Mouse (Mus musculus) erythroblast, adult 5-6 weeks (primary cell): Measurements from ENCODE around the gene Mon1a. TPM values are rescaled to one million over a fixed set of nuclear protein-coding genes. Genes with fewer than 3 reads are reported as not detected.

Source experiments
- ATAC-seq: replicated peaks from 2 replicates; pipeline ENCODE4 v1.8.0; 2016; ENCODE audit warnings: moderate number of reproducible peaks, mild to moderate bottlenecking, moderate TSS enrichment, inconsistent platforms; ENCODE audit not compliant: poor library complexity, low FRiP score, severe bottlenecking
- total RNA-seq, 2 experiments: library from RNA; stranded (forward) in 1 of 2; stranded (reverse) in 1 of 2; fragments of 150-400 nt in 1 of 2; fragments of 200-764, 138-1000 nt in 1 of 2; gene quantifications; 2 replicates each; pipeline versions ENCODE4 v1.2.3 to v1.2.4; 2015 to 2017; ENCODE audit warnings: low replicate concordance in 2 of 2

Gene Mon1a
- total RNA-seq, 2 experiments from 2014 or later, result 2.7 to 4.4 TPM

DNA sequence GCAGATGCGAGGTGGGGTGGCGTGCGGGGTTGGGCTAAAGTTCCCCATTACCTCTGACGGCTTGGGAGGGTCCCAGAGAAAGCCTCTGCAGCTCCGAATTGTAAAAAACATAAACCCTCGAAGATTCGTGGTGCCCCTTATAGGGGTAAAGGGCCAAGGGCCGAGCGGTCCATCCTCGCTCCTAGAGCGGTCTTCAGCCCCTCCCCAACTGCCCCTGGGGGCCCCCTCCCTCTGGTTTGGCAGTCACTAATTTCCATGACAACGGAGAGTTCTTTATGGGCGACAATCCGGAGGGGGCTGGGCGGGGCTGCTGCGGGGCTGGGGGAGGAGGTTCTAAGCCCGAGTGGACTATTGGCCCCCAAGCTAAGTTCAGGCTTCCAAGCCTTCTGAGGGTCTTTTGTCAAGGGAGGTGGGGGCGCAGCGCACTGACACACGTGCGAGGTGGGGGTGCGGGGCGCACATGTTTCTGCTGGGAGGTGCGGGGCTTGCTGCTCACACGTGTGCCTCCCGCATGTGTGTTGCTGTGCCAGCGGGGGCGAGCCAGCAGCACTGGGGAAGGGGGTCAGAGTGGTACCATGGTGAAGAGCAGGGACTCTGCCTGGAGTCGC lies 48.4 kb downstream of the Mon1a start:
- ATAC-seq, result no peak

DNA sequence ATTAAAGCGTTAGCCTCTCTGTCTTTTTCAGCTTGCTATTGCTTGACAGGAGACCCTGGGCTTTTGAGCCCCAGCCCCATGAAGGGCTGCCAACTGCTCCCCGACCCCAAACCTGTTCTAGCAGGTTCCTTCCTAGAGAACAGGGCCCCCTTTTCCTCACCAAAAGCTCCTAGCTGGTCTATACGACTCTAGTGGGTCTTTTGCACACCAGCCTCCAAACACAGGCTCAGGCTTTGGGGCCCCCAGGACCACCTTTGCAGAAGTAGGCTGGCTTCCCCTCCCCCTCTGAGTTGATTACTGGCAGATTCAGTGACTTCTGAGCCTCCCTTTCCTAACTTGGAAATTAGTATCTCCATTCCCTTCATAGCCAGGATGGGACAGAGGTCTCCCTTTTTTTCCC lies 48.9 kb downstream of the Mon1a start:
- no peak for ATAC-seq

DNA sequence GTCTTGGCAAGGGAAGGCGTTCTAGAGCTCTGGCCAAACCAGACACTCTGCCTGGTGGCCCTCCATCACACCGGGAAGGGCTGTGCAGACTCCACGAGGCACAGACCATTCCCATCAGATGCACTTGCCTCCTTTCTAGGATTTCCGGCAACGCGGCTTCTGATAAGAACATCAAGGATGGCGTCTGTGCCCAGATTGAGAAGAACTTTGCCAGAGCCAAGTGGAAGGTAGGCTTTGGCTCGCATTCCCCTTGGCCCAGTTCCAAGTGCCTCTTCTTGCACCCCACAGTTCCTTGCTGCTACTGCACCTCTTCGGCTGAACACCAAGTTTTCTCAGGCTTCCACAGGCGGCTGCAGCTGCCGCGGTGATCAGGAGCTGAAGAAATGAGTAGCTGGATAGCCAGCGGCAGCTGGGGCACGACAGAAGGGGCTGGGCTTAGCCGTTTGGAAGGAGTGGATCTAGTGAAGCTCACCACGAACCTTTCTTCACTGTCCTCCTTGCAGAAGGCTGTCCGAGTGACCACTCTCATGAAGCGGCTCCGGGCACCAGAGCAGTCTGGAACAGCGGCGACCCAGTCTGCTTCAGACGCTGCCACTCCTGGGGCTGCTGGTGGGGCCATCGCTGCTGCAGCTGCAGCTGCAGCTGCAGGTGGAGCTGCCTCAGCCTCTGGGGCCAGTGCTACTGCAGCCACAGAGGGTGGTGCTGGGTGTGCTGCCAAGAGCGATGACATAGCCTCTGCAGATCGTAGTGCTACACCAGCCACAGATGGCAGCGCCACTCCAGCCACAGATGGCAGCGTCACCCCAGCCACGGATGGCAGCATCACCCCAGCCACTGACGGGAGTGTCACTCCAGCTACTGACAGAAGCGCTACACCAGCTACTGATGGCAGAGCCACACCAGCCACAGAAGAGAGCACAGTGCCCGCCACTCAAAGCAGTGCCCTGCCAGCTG lies 59.6 kb downstream of the Mon1a start:
- ATAC-seq, result peak; percentile 50

DNA sequence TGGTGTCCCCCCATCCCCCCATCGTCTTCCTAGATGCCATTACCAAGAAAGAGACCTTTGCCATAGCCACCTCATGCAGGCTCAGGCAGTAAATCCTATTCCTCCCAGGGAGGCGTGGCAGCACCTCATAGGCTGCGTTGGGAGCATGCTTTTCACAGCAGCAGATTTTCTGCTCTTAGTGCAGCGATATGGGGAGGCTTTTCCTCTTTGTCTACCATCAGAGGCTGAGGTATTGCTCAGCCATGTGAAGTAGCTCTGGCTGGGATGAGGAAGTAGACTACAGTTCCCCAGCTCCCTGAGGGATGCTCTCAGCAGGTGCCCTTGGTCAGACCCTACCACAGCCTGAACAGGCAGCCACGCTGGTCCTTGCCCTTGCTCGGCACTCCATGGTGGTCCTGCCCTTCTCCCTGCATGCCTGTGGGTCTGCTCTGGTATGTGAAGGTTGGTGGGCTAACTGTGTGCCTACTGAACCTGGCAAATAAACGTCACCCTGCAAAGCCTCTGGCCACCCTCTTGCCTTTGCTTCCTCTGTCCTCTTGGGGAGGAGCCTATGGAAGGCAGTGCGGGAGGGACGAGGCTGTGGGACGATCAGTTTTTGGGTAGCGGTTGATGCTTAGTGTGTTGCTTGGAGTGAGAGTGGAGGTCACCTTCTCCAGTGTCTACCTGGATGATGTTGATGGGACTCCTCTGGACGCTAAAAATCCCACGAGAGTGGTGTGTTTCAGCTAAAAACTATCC lies 61.4 kb downstream of the Mon1a start:
- ATAC-seq, result no peak

DNA sequence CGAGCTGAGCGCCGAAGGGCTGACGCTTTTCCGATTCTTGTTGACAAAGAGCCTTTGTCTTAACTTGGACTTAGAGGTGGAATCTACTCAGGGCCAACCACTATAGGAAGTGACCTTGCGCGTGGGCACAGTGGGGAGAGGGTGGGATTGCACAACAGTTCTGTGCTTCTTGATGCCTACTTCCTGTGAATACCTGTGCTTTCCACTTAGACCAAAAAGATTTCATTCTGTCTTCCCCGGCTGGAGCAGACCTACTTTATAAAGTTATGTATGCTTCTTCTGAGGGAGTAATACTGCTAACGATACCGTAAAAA lies 61.9 kb downstream of the Mon1a start, which contains the start of gene Traip:
Gene Traip (plus strand): TSS at position 215 of the 314 bp plus-strand sequence.
- no peak for ATAC-seq

DNA sequence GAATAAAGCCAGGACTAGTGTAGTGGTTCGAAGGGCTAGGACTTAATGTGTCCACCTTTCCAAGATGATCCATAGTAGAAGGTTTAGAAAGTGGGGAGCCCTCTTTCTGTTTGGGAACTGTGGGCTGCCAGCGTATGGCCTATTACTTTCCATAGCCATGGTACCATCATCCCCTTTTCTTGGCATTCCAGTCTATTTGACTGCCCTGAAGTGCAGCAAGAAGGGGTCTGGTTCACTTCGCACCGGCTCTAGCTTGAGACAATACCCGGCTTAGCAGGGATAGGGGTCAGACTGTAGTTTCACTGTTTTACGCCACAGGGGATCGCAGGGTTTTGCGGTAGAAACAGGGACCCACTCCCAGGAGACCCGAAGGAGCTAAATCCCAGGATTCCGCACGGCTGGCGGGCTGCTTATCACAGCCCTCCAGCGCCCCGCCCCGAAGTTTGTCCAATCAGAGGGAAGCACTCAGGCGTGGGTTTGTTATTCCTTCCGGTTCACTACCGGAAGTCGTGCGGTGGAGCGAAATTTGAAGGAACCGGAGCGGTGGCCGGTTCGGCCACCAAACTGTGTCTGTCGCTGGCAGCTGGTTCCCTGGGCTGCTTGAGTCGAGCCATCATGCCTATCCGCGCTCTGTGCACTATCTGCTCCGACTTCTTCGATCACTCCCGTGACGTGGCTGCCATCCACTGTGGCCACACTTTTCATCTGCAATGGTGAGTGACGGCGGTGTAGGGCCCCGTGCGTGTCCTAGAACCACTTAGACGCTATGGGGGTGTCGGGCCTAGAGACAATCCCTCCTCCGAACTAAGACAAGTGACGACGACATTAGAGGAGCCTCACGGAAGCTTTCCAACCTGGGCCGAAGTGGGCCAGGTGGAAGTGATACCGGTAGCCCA lies 62.8 kb downstream of the Mon1a start:
- ATAC-seq, result peak; percentile 90

Other genes with a start within 250 kb of the Mon1a start
- gene Slc38a3, start 218.6 kb upstream of the Mon1a start, total RNA-seq (2015; ENCODE audit: low replicate concordance), result not detected in 2 replicates
- not detected in 2 replicates for gene Slc38a3, start 218.6 kb upstream of the Mon1a start, total RNA-seq (2017; ENCODE audit: low replicate concordance)
- gene Gnat1, start 208.4 kb upstream of the Mon1a start, total RNA-seq (2015; ENCODE audit: low replicate concordance), result not detected in 2 replicates
- not detected in 2 replicates for gene Gnat1, start 208.4 kb upstream of the Mon1a start, total RNA-seq (2017; ENCODE audit: low replicate concordance)
- gene Sema3f, start 177.7 kb upstream of the Mon1a start, total RNA-seq (2015; ENCODE audit: low replicate concordance), result not detected in 2 replicates
- not detected in 2 replicates for gene Sema3f, start 177.7 kb upstream of the Mon1a start, total RNA-seq (2017; ENCODE audit: low replicate concordance)
- gene Rbm5, start 117.2 kb upstream of the Mon1a start, total RNA-seq (2015; ENCODE audit: low replicate concordance), result 204 and 296 TPM in 2 replicates
- 507 and 635 TPM in 2 replicates for gene Rbm5, start 117.2 kb upstream of the Mon1a start, total RNA-seq (2017; ENCODE audit: low replicate concordance)
- gene Rbm6, start 14.9 kb upstream of the Mon1a start, total RNA-seq (2015; ENCODE audit: low replicate concordance), result 29.5 and 31.3 TPM in 2 replicates
- gene Rbm6, start 14.9 kb upstream of the Mon1a start, total RNA-seq (2017; ENCODE audit: low replicate concordance), result 60.6 and 79.6 TPM in 2 replicates
- gene Mst1r, start 18.7 kb downstream of the Mon1a start, total RNA-seq (2015; ENCODE audit: low replicate concordance), result not detected in 2 replicates
- 0.43 TPM in 1 of 2 replicates, not detected in the other for gene Mst1r, start 18.7 kb downstream of the Mon1a start, total RNA-seq (2017; ENCODE audit: low replicate concordance)
- not detected in 2 replicates for gene Actl11, start 40.3 kb downstream of the Mon1a start, total RNA-seq (2015; ENCODE audit: low replicate concordance)
- gene Actl11, start 40.3 kb downstream of the Mon1a start, total RNA-seq (2017; ENCODE audit: low replicate concordance), result not detected in 2 replicates
- not detected in 2 replicates for gene Camkv, start 47.5 kb downstream of the Mon1a start, total RNA-seq (2015; ENCODE audit: low replicate concordance)
- not detected in 2 replicates for gene Camkv, start 47.5 kb downstream of the Mon1a start, total RNA-seq (2017; ENCODE audit: low replicate concordance)
- 2.5 and 4.4 TPM in 2 replicates for gene Traip, start 62.0 kb downstream of the Mon1a start, total RNA-seq (2015; ENCODE audit: low replicate concordance)
- gene Traip, start 62.0 kb downstream of the Mon1a start, total RNA-seq (2017; ENCODE audit: low replicate concordance), result 12.5 and 15.2 TPM in 2 replicates
- 392 and 403 TPM in 2 replicates for gene Uba7, start 87.4 kb downstream of the Mon1a start, total RNA-seq (2015; ENCODE audit: low replicate concordance)
- gene Uba7, start 87.4 kb downstream of the Mon1a start, total RNA-seq (2017; ENCODE audit: low replicate concordance), result 364 and 493 TPM in 2 replicates
- gene Gm20661, start 94.9 kb downstream of the Mon1a start, total RNA-seq (2015; ENCODE audit: low replicate concordance), result 0.96 and 4.4 TPM in 2 replicates
- gene Gm20661, start 94.9 kb downstream of the Mon1a start, total RNA-seq (2017; ENCODE audit: low replicate concordance), result 5.3 and 12.9 TPM in 2 replicates
- 11.1 and 32.3 TPM in 2 replicates for gene Inka1, start 97.7 kb downstream of the Mon1a start, total RNA-seq (2015; ENCODE audit: low replicate concordance)
- 16.3 and 18.1 TPM in 2 replicates for gene Inka1, start 97.7 kb downstream of the Mon1a start, total RNA-seq (2017; ENCODE audit: low replicate concordance)
- gene Cdhr4, start 104.3 kb downstream of the Mon1a start, total RNA-seq (2015; ENCODE audit: low replicate concordance), result 4.4 and 11.3 TPM in 2 replicates
- 2.5 and 17.0 TPM in 2 replicates for gene Cdhr4, start 104.3 kb downstream of the Mon1a start, total RNA-seq (2017; ENCODE audit: low replicate concordance)
- not detected in 2 replicates for gene Gm20662, start 108.2 kb downstream of the Mon1a start, total RNA-seq (2015; ENCODE audit: low replicate concordance)
- 2.5 and 16.9 TPM in 2 replicates for gene Gm20662, start 108.2 kb downstream of the Mon1a start, total RNA-seq (2017; ENCODE audit: low replicate concordance)
- gene Ip6k1, start 114.3 kb downstream of the Mon1a start, total RNA-seq (2015; ENCODE audit: low replicate concordance), result 146 and 206 TPM in 2 replicates
- gene Ip6k1, start 114.3 kb downstream of the Mon1a start, total RNA-seq (2017; ENCODE audit: low replicate concordance), result 245 and 289 TPM in 2 replicates
- 4.8 and 5.6 TPM in 2 replicates for gene Gmppb, start 161.1 kb downstream of the Mon1a start, total RNA-seq (2015; ENCODE audit: low replicate concordance)
- gene Gmppb, start 161.1 kb downstream of the Mon1a start, total RNA-seq (2017; ENCODE audit: low replicate concordance), result 4.1 and 7.8 TPM in 2 replicates
- gene Amigo3, start 165.0 kb downstream of the Mon1a start, total RNA-seq (2015; ENCODE audit: low replicate concordance), result 0.77 TPM in 1 of 2 replicates, not detected in the other
- 2.3 and 2.8 TPM in 2 replicates for gene Amigo3, start 165.0 kb downstream of the Mon1a start, total RNA-seq (2017; ENCODE audit: low replicate concordance)
- gene Mst1, start 192.3 kb downstream of the Mon1a start, total RNA-seq (2015; ENCODE audit: low replicate concordance), result 33.0 and 48.8 TPM in 2 replicates
- gene Mst1, start 192.3 kb downstream of the Mon1a start, total RNA-seq (2017; ENCODE audit: low replicate concordance), result 6.6 and 13.4 TPM in 2 replicates
- gene Rnf123, start 195.2 kb downstream of the Mon1a start, total RNA-seq (2015; ENCODE audit: low replicate concordance), result 734 and 842 TPM in 2 replicates
- 498 and 626 TPM in 2 replicates for gene Rnf123, start 195.2 kb downstream of the Mon1a start, total RNA-seq (2017; ENCODE audit: low replicate concordance)
- gene Apeh, start 206.5 kb downstream of the Mon1a start, total RNA-seq (2015; ENCODE audit: low replicate concordance), result 123 and 182 TPM in 2 replicates
- gene Apeh, start 206.5 kb downstream of the Mon1a start, total RNA-seq (2017; ENCODE audit: low replicate concordance), result 219 and 268 TPM in 2 replicates